Mouse (Mus musculus) kidney, adult 2 months (tissue): Measurements from ENCODE around the gene Tubgcp6.

Experiments
- CTCF ChIP-seq: fragments of 200-500 bp; conservative IDR thresholded peaks from 2 replicates; pipeline ENCODE4 v1.5.1; 2011; ENCODE audit warnings: low read depth, mild to moderate bottlenecking, control low read depth, low read length, moderate library complexity, mixed read lengths; ENCODE audit not compliant: insufficient read depth, insufficient read length
- POLR2A ChIP-seq: fragments of 200-500 bp; IDR thresholded peaks from one replicate; pipeline ENCODE4 v1.6.1; 2011; ENCODE audit warnings: low read depth, low read length, control low read depth

DNA sequence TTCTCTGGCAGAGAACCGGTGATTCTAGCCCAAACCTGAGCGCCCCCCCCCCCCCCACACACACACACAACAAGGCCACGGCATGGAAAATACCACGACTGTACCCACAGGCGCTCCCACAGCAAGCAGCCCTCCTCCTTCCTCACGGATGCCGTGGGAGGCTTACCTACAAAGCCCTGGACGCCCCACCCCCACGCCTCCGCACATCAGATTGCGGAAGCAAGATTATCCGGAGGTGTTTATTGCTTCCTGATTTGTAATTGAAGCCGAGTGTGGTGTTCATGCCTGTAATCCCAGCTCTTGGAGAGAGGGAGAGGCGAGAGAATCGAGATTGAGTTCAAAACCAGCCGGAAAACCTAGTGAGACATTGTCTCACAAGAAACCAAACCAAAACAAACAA lies 24.1 kb upstream of the Tubgcp6 start:
- TF ChIP-seq CTCF (no peak), POLR2A (no peak)
